Mouse (Mus musculus) small intestine, adult 2 months (tissue): ENCODE measurements around the gene Gm10803. TPM values are rescaled to one million over a fixed set of nuclear protein-coding genes. Genes with fewer than 3 reads are reported as not detected.

Experiments
- H3K27ac ChIP-seq: fragments of 200-500 bp; 2 replicates; pipeline ENCODE4 v1.5.1; 2012; ENCODE audit warnings: low read depth, low read length, control low read depth, inconsistent platforms; ENCODE audit not compliant: insufficient read depth
- H3K27me3 ChIP-seq: fragments of 200-500 bp; 2 replicates; pipeline ENCODE4 v1.6.1; 2012; ENCODE audit warnings: mild to moderate bottlenecking, moderate library complexity, low read length, inconsistent platforms; ENCODE audit not compliant: control insufficient read depth, insufficient read depth
- H3K36me3 ChIP-seq: fragments of 200-500 bp; 2 replicates; pipeline ENCODE4 v1.6.1; 2012; ENCODE audit warnings: mild to moderate bottlenecking, low read length, control low read depth, inconsistent platforms; ENCODE audit not compliant: control insufficient read depth, insufficient read depth
- H3K4me1 ChIP-seq: fragments of 200-500 bp; 2 replicates; pipeline ENCODE4 v1.6.1; 2012; ENCODE audit warnings: low read length, inconsistent platforms, mixed read lengths; ENCODE audit not compliant: control insufficient read depth, insufficient read depth, insufficient read length
- H3K4me3 ChIP-seq: fragments of 200-500 bp; 2 replicates; pipeline ENCODE4 v1.5.1; 2012; ENCODE audit warnings: low read depth, mild to moderate bottlenecking, control low read depth, inconsistent platforms, low read length, moderate library complexity
- CTCF ChIP-seq: fragments of 200-500 bp; IDR thresholded peaks from 2 replicates; pipeline ENCODE4 v1.5.1; 2012; ENCODE audit warnings: low read depth, mild to moderate bottlenecking, control low read depth, inconsistent platforms, low read length, moderate library complexity, mixed read lengths; ENCODE audit not compliant: insufficient replicate concordance, insufficient read length; ENCODE audit errors: extremely low read depth
- POLR2A ChIP-seq: fragments of 200-500 bp; IDR thresholded peaks from 2 replicates; pipeline ENCODE4 v1.6.1; 2012; ENCODE audit warnings: low read depth, mild to moderate bottlenecking, control low read depth, inconsistent platforms, low read length, moderate library complexity
- WGBS: fragments of 180-500 bp; shearing (Covaris S2); methylation state at CpG from one replicate; pipeline ENCODE4 v1.1.7; 2018; 5-methylcytosine and 5-hydroxymethylcytosine counted together
- polyA plus RNA-seq: library from polyadenylated mRNA; depleted of rRNA; stranded (reverse); fragments of >200 nt; gene quantifications from 2 replicates; pipeline ENCODE4 v1.2.3, GENCODE M21; 2012

The Gm10803 gene
- polyA plus RNA-seq, 1 experiment, result not detected

DNA sequence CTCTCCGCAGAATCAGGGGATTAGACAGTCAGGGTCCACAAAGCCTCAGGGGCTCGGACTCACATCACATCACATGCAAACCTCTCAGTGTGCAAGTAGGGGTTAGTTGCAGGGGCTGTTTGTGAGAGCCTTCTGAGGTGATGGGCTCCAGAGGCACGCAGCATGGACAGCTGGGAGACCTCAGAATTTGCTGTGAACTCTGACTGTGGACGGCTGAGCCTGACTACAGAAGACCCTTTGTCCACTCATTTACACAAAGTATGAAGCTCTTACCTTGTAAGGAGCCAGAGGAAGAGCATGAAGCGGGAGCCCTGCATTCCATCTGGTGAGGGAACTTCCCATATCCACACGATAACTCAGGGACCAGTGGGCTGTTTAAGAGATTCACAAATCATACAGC lies 5.3 kb downstream of the Gm10803 start:
- H3K27ac ChIP-seq, result no peak overlapping the region
- WGBS, result 54% methylated on average over 6 of the region's 6 CpGs

DNA sequence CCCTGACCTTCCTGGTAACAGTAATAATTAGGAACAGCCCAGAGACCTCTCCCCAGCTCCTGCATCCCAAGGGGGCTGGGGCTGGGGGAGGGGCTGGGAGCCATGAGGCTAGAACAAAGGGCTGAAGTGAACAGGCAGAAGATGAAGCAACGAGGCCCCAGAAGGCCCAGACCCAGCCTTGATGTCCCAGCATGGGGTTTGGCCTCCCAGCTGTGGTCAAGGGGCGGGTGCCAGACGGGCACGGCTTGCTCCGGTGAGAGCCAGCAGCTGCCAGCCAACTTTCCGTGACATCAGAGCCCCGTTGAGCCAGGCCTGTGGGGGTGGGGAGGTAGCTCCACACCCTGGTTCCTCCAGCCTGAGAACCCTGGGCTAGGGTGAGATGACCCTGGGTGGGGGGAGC lies 7.3 kb downstream of the Gm10803 start:
- Histone ChIP-seq H3K4me3 (no peak overlapping the region), H3K27me3 (no peaks in the 10 kb centered on the region), H3K36me3 (no peaks in the 10 kb centered on the region), H3K27ac (no peak overlapping the region), H3K4me1 (no peaks in the 10 kb centered on the region)
- 29% methylated on average over 7 of the region's 7 CpGs for WGBS
- no peak for TF ChIP-seq POLR2A
- TF ChIP-seq CTCF, result no peak

More for the DNA sequence above, 5.3 kb downstream of the Gm10803 start:
- no peaks in the 10 kb centered on the region for H3K27me3 ChIP-seq
- TF ChIP-seq CTCF (no peak), POLR2A (no peak)
- H3K4me3 ChIP-seq, result no peak overlapping the region
- H3K4me1 ChIP-seq, result no peaks in the 10 kb centered on the region
- H3K36me3 ChIP-seq, result no peaks in the 10 kb centered on the region

DNA sequence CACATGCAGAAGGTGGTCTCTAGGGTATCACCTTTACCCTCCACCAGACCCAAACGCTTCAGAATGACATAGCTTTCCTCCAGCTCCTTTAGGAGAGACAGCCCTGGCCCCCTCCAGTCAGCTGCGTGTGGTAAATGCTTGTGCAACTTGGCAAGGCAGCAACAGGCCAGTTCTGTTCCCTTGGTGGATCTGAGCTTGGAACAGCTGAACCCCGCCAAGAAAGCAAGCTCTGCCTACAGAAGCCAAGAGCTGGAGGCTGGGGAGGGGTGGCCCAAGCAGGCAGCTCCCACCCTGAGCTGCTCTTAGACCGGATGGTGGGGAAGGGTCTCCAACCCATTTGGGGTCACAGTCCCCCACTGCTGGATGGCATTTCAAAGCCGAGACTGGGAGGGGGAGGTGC lies 12.2 kb downstream of the Gm10803 start:
- TF ChIP-seq POLR2A (no peak), CTCF (no peak)
- Histone ChIP-seq H3K36me3 (no peaks in the 10 kb centered on the region), H3K4me3 (no peak overlapping the region), H3K27me3 (no peaks in the 10 kb centered on the region), H3K4me1 (no peaks in the 10 kb centered on the region), H3K27ac (no peak overlapping the region)
- 61% methylated on average over 5 of the region's 5 CpGs for WGBS

DNA sequence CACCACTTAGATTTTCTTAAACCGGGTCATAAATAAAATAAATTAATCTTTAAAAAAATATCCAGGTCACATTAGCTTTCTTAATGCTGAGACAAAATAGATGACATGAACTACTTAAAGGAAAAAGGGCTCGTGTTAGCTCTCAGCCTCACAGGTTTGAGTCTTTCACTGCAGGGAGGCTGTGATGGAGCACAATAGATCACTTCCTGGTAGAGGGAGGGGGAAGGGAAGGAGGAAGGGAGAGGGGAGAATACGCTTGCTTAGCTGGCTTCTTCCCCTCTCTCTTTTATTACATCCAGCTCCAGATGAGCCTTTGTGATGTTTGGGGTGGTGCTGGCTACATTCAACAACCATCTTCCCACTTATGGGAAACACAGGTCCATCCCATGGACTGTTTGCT lies 20.9 kb downstream of the Gm10803 start:
- TF ChIP-seq CTCF, result no peak
- TF ChIP-seq POLR2A, result no peak
- no peaks in the 10 kb centered on the region for H3K27me3 ChIP-seq
- no peak overlapping the region for H3K4me3 ChIP-seq
- no peaks in the 10 kb centered on the region for H3K4me1 ChIP-seq
- H3K27ac ChIP-seq, result no peak overlapping the region
- 42% methylated on average over 3 of the region's 3 CpGs for WGBS
- H3K36me3 ChIP-seq, result no peaks in the 10 kb centered on the region

GRCm38 (mm10) chr2:93585821-93586220 lies 25.5 kb downstream of the Gm10803 start:
- TF ChIP-seq POLR2A (no peak), CTCF (no peak)
- WGBS, result 32% methylated on average over 1 of the region's 1 CpGs
- H3K36me3 ChIP-seq, result no peaks in the 10 kb centered on the region
- no peak overlapping the region for H3K4me3 ChIP-seq
- no peak overlapping the region for H3K27ac ChIP-seq
- no peaks in the 10 kb centered on the region for H3K4me1 ChIP-seq
- H3K27me3 ChIP-seq, result no peaks in the 10 kb centered on the region

- Histone ChIP-seq H3K36me3 (no peaks in the 10 kb centered on the region), H3K27ac (no peak overlapping the region), H3K27me3 (no peaks in the 10 kb centered on the region), H3K4me1 (no peaks in the 10 kb centered on the region), H3K4me3 (no peak overlapping the region)
- TF ChIP-seq CTCF (no peak), POLR2A (no peak)
- 40% methylated on average over 6 of the region's 6 CpGs for WGBS
These were observed 27.1 kb downstream of the Gm10803 start for GRCm38 (mm10) chr2:93587446-93587845.

- H3K27me3 ChIP-seq, result no peaks in the 10 kb centered on the region
- TF ChIP-seq CTCF (no peak), POLR2A (no peak)
- no peaks in the 10 kb centered on the region for H3K4me1 ChIP-seq
- H3K4me3 ChIP-seq, result no peak overlapping the region
- H3K27ac ChIP-seq, result no peak overlapping the region
- 62% methylated on average over 4 of the region's 4 CpGs for WGBS
- no peaks in the 10 kb centered on the region for H3K36me3 ChIP-seq
These were observed 29.5 kb downstream of the Gm10803 start for GRCm38 (mm10) chr2:93589875-93590274.

DNA sequence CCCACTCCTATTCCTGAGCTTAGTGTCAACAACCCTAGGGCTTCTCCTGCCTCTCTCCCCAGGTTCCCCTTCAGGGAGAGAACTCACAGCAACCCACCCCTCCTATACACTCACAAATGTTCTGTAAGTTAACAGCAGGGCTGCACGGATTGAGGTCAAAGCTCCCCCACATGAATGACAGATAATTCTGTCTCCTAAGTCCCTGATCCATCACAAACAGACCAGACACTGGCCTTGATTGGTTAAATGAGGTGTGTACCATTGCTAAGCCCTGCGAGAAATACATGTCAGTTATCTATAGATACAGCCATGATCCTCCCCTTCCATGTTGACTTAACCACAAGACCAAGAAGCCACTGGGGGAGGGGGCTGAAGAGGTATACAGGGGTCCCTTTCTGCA lies 31.3 kb downstream of the Gm10803 start:
- H3K27me3 ChIP-seq, result no peaks in the 10 kb centered on the region
- no peak overlapping the region for H3K27ac ChIP-seq
- H3K4me3 ChIP-seq, result no peak overlapping the region
- WGBS, result 34% methylated on average over 2 of the region's 2 CpGs
- no peaks in the 10 kb centered on the region for H3K4me1 ChIP-seq
- H3K36me3 ChIP-seq, result no peaks in the 10 kb centered on the region
- no peak for TF ChIP-seq POLR2A
- TF ChIP-seq CTCF, result no peak
